Mouse (Mus musculus): ENCODE measurements at regions not wholly inside any gene's neighbourhood (a gene's known extent, or its start where the extent isn't known, plus 50 kb on each side); places are given as distances from the start of the nearest gene placed in this dataset.

DNA sequence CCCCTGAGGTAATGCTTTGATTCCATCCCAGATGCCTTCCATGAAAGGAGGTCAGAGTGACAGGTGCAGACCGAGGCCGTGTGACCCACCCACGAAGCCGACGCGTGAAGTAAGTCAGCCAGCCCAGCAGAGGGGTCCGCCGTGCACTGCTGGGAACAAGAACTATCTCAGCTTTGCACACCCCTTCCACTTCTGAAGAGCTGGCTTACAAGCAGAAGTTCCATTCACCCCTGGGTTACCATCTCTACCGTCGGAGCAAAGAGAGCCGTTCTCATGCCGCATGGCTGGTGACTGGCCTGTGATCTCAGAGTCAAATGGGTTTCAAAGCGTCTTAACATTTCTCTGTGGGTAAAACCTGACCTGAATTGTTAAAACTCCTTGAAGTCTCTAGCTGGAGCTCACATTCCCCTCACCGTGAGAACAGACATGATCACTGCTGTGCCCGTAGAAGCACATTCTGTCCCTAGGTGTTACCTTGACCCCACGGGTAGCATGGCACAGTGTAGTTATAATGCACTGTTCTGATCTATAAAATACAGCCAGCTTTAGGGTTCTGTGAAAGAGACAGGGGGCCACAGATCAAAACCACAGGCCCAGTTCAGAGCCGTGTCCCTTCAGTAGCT lies 364.1 kb upstream of the 3110018I06Rik start:
- TF ChIP-seq CEBPB (IDR thresholded peaks at IDR 0.05; ENCODE audit: low read depth) = no peak
- TF ChIP-seq FOSL1 (IDR thresholded peaks at IDR 0.05; ENCODE audit: insufficient read depth, low read length, poor library complexity, severe bottlenecking) = no peak
